Comparison of ENCODE assay signal across 13 mouse cellular contexts in the genomic region with DNA sequence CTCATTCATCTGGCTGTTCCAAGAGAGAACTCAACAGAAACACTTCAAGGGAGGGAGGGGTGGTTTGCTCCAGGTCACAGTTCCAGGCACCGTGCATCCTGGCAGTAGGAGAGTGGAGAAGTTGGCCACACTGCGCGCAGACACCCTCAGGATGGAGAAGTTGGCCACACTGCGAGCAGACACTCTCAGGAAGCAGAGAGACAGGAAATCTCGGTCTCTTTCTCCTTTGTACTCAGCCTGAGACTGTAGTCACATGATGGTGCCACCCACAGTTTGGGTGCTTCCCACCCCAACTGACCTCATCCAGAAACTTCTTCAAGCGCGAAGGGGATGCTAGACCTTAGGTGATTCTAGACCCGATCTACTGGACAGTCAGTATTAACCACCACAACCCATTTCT.
"Had no signal": no experiment of that assay in that cellular context is flagged by ENCODE, and none has a peak within 500 bp of the region (broad histone marks: within the 10 kb centered on the region; RNA-seq: fewer than 3 reads in every experiment).

No protein-coding gene starts in this region.

- H3K27ac ChIP-seq: kidney, embryonic 15.5 days; left cerebral cortex, adult 2 months; limb, embryonic 15.5 days; liver, embryonic 12.5 days; macrophage; neural tube, embryonic 13.5 days; stomach, embryonic 15.5 days had no signal

- H3K4me3 ChIP-seq: kidney, embryonic 15.5 days; left cerebral cortex, adult 2 months; limb, embryonic 15.5 days; liver, embryonic 12.5 days; neural tube, embryonic 13.5 days; stomach, embryonic 15.5 days had no signal

- H3K27me3 ChIP-seq: kidney, embryonic 15.5 days; liver, embryonic 12.5 days; neural tube, embryonic 13.5 days; stomach, embryonic 15.5 days had no signal

- H3K36me3 ChIP-seq: kidney, embryonic 15.5 days; limb, embryonic 15.5 days; liver, embryonic 12.5 days; neural tube, embryonic 13.5 days; stomach, embryonic 15.5 days had no signal

- ATAC-seq: liver, embryonic 12.5 days had no signal

- DNase-seq: kidney, adult 18-20 months; kidney, postnatal 25 days; lung, postnatal 10 days; midbrain, embryonic 14.5 days; right cerebral cortex, postnatal 14 days; thymus, postnatal 4 days had no signal

- H3K4me1 ChIP-seq: kidney, embryonic 15.5 days; liver, embryonic 12.5 days had no signal
